Mouse (Mus musculus) kidney, postnatal 10 days (tissue): Measurements from ENCODE around the gene Cdh10.

ENCODE experiments used
- DNase-seq: peaks from one replicate; pipeline ENCODE4 v3.0.0; 2021; ENCODE audit warnings: mixed read lengths

Gene Cdh10

GRCm38 (mm10) chr15:18984891-18985290 lies 166.1 kb downstream of the Cdh10 start:
- DNase-seq: no peak

GRCm38 (mm10) chr15:18987671-18988070 lies 168.9 kb downstream of the Cdh10 start:
- no peak for DNase-seq

GRCm38 (mm10) chr15:18993512-18993911 lies 174.8 kb downstream of the Cdh10 start:
- DNase-seq: no peak

- DNase-seq: no peak
Measured at GRCm38 (mm10) chr15:18994294-18994693, 175.5 kb downstream of the Cdh10 start.

DNA sequence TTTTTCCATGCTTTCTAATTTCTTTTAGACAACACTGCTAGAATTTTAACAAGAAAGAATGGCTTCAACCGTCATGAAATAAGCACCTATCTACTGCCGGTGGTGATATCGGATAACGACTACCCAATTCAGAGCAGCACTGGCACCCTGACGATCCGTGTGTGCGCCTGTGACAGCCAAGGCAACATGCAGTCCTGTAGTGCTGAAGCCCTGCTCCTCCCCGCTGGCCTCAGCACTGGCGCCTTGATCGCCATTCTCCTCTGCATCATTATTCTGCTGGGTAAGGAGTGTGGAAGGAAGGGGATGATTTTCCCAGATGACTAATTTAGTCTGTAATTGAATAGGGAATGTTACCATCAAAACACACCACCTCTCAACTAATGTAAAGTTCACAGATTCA lies 192.1 kb downstream of the Cdh10 start:
- no peak for DNase-seq

DNA sequence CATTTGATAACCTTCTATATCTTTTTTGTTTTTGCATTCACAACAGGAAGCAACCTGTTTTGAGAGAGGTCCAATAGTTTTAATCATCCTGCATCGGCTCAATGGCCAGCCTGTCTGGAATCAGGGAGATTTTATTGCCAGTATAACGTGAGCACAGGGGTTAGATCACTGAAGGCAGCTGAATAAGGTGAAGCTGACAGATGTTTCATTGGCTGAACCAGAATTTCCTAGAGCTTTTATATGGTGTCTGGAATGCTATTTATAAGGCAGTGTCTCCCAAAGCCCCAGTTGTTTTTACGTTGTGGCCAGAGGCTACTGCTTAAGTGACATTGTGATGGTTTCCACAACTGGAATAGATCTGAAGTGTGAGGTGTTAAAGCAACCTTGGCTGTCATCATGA lies 214.2 kb downstream of the Cdh10 start:
- DNase-seq: no peak

GRCm38 (mm10) chr15:19040077-19040476 lies 221.3 kb downstream of the Cdh10 start:
- no peak for DNase-seq
